ENCODE assay signal across 11 mouse cellular contexts in genomic region chr9:121791757-121792521, GRCm38 (mm10). TPM values are rescaled to one million over a fixed set of nuclear protein-coding genes. Genes with fewer than 3 reads are reported as not detected.
DNase-seq lines count a peak whose midpoint lies in the region; ATAC-seq and TF ChIP-seq lines count a peak whose summit lies in the region.
"Had no signal": no experiment of that assay in that cellular context is flagged by ENCODE, and none has a peak within 500 bp of the region (broad histone marks: within the 10 kb centered on the region; RNA-seq: fewer than 3 reads in every experiment).

TSS of gene Hhatl (minus strand) at chr9:121792507.

- H3K4me3 ChIP-seq in layer of hippocampus, adult 2 months: peak within 1 kb of the TSS; percentile 36
- H3K4me3 ChIP-seq in midbrain, postnatal 0 days (ENCODE audit: low read depth, low read length): no peak within 1 kb of the TSS

- H3K9me3 ChIP-seq in midbrain, postnatal 0 days (ENCODE audit: low read length): no peaks in the 10 kb centered on the region

- H3K27ac ChIP-seq in layer of hippocampus, adult 2 months: peak within 1 kb of the TSS; percentile 55
- H3K27ac ChIP-seq in midbrain, postnatal 0 days (ENCODE audit: low read depth, low read length): no peak within 1 kb of the TSS

- no peak for DNase-seq in layer of hippocampus, adult 2 months (ENCODE audit: low spot score in 2 of 2)
- DNase-seq in layer of hippocampus, adult 9-11 months: no peak
- peak; percentile 72 to 80 for DNase-seq in gastrocnemius, adult 8-10 months (ENCODE audit: low spot score in 2 of 2)
- peak; percentile 45 to 63 for DNase-seq in heart, postnatal 14 days
- peak in 1 of 2 experiments; percentile 47 for DNase-seq in left cerebral cortex, postnatal 25 days (ENCODE audit: low spot score in 2 of 2)
- no peak for DNase-seq in adrenal gland, adult 2 months
- DNase-seq in midbrain, postnatal 0 days (ENCODE audit: low spot score): no peak

- H3K4me1 ChIP-seq in midbrain, postnatal 0 days (ENCODE audit: insufficient read depth, low read length): no peaks in the 10 kb centered on the region

- intact Hi-C loops in heart, postnatal 14 days (cut with DNase I): no loop called here
- intact Hi-C loops in left cerebral cortex, postnatal 25 days (cut with DNase I): no loop called here

- WGBS in midbrain, postnatal 0 days: 44% methylated on average over 23 of the region's 24 CpGs

- H3K27me3 ChIP-seq in midbrain, postnatal 0 days (ENCODE audit: insufficient read depth, low read length): no peaks in the 10 kb centered on the region

- no peaks in the 10 kb centered on the region for H3K36me3 ChIP-seq in midbrain, postnatal 0 days (ENCODE audit: insufficient read depth, low read length)

- H3K4me2 ChIP-seq in midbrain, postnatal 0 days (ENCODE audit: low read depth, low read length, poor library complexity, severe bottlenecking): no peak within 1 kb of the TSS

- TF ChIP-seq CTCF in layer of hippocampus, adult 2 months (conservative IDR thresholded peaks at IDR 0.05): no peak
- TF ChIP-seq CTCF in midbrain, postnatal 0 days (IDR thresholded peaks at IDR 0.05): no peak

- ATAC-seq in erythroblast, adult 5-6 weeks (replicated peaks; ENCODE audit: low FRiP score, poor library complexity, severe bottlenecking): no peak
- no peak for ATAC-seq in midbrain, postnatal 0 days (ENCODE audit: low FRiP score)

- H3K9ac ChIP-seq in midbrain, postnatal 0 days (replicated peaks; ENCODE audit: low read length, poor library complexity, severe bottlenecking): no peak within 1 kb of the TSS

RNA-seq across cellular contexts. Expression of gene Hhatl, which starts in this region (rescaled TPM):
- 10 to 100 TPM; 15.6 to 19.9 TPM for total RNA-seq in layer of hippocampus, adult 2 months (2021)
- 100 to 1,000 TPM; 129 to 160 (median 141) TPM for total RNA-seq in gastrocnemius, adult 8-10 months (2022)
- total RNA-seq in heart, postnatal 14 days (2021): 100 to 1,000 TPM; 118 to 123 TPM
- total RNA-seq in left cerebral cortex, postnatal 25 days (2021): 10 to 100 TPM; 16.1 to 18.8 TPM
- total RNA-seq in erythroblast, adult 5-6 weeks (2015; ENCODE audit: low replicate concordance): not detected in 2 replicates
- not detected in 2 replicates for total RNA-seq in erythroblast, adult 5-6 weeks (2017; ENCODE audit: low replicate concordance)
- not detected for total RNA-seq in adrenal gland, adult 2 months (2021)
- 0.13 and 0.17 TPM in 2 replicates for polyA plus RNA-seq in adrenal gland, adult 2 months (2012; rRNA removed)
- 1.2 and 1.5 TPM in 2 replicates for total RNA-seq in midbrain, postnatal 0 days (2014; rRNA removed)
- 0.64 and 0.99 TPM in 2 replicates for polyA plus RNA-seq in midbrain, postnatal 0 days (2015; fragmentation: Nextera tagmentation; extraction: Ambion mirVana)
- total RNA-seq: adrenal gland, postnatal 25 days; CH12.LX had no signal
- polyA plus RNA-seq: limb, embryonic 11.5 days had no signal

Comparison
In these comparisons a context has a peak if more than half of its experiments do, and no peak if none do; other contexts are left out.
1. RNA of gene Hhatl (total RNA-seq): 129 to 160 TPM in gastrocnemius, adult 8-10 months and 118 to 123 TPM in heart, postnatal 14 days; 15.6 to 19.9 TPM in layer of hippocampus, adult 2 months, 16.1 to 18.8 TPM in left cerebral cortex, postnatal 25 days, 1.2 to 1.5 TPM in midbrain, postnatal 0 days, not detected in adrenal gland, adult 2 months and not detected in erythroblast, adult 5-6 weeks; every median in the first group is over 4 times any median in the second.
2. DNase-seq: peak in gastrocnemius, adult 8-10 months (2 of 2) and heart, postnatal 14 days (2 of 2); none in layer of hippocampus, adult 2 months (0 of 2), layer of hippocampus, adult 9-11 months (single experiment), adrenal gland, adult 2 months (single experiment) and midbrain, postnatal 0 days (single experiment).